Mouse (Mus musculus) intestine, postnatal 0 days (tissue): ENCODE results near the gene Trim41. TPM values are rescaled to one million over a fixed set of nuclear protein-coding genes. Genes with fewer than 3 reads are reported as not detected.

Experiments used
- ATAC-seq: fragments of 200-750 bp; cut with Nextera tagmentation; 2 replicates; pipeline ENCODE4 v1.8.0; 2017; ENCODE audit warnings: mild to moderate bottlenecking, moderate TSS enrichment, moderate library complexity
- H3K27ac ChIP-seq: fragments of 300-500 bp; sonication (generic); 2 replicates; pipeline ENCODE4 v1.5.1; 2014; ENCODE audit warnings: mild to moderate bottlenecking, low read depth, low read length, moderate library complexity
- H3K27me3 ChIP-seq: fragments of 300-500 bp; sonication (generic); replicated peaks from 2 replicates; pipeline ENCODE4 v1.6.1; 2014; ENCODE audit warnings: low read length, mixed read lengths; ENCODE audit not compliant: control insufficient read depth, insufficient read depth
- H3K36me3 ChIP-seq: fragments of 300-500 bp; sonication (generic); 2 replicates; pipeline ENCODE4 v1.6.1; 2014; ENCODE audit warnings: mild to moderate bottlenecking, moderate library complexity; ENCODE audit not compliant: control insufficient read depth, insufficient read depth
- H3K4me1 ChIP-seq: fragments of 300-500 bp; sonication (generic); replicated peaks from 2 replicates; pipeline ENCODE4 v1.6.1; 2014; ENCODE audit warnings: antibody characterized with exemption, low read length, mixed read lengths; ENCODE audit not compliant: control insufficient read depth, insufficient read depth
- H3K4me2 ChIP-seq: fragments of 300-500 bp; sonication (generic); replicated peaks from 2 replicates; pipeline ENCODE4 v1.6.1; 2014; ENCODE audit warnings: low read depth, mild to moderate bottlenecking, moderate library complexity
- H3K4me3 ChIP-seq: fragments of 300-500 bp; sonication (generic); 2 replicates; pipeline ENCODE4 v1.5.1; 2014; ENCODE audit warnings: low read depth, low read length
- H3K9ac ChIP-seq: fragments of 300-500 bp; sonication (generic); 2 replicates; pipeline ENCODE4 v1.6.1; 2014; ENCODE audit warnings: mild to moderate bottlenecking, low read depth, low read length
- H3K9me3 ChIP-seq: fragments of 300-500 bp; sonication (generic); 2 replicates; pipeline ENCODE4 v1.6.1; 2016; ENCODE audit warnings: mixed run types; ENCODE audit not compliant: control insufficient read depth
- CTCF ChIP-seq: sonication (generic); IDR thresholded peaks from 2 replicates; pipeline ENCODE4 v1.5.1; 2016; ENCODE audit warnings: low read depth, mild to moderate bottlenecking, control low read depth, antibody characterized with exemption, moderate library complexity
- WGBS: fragments of 180-500 bp; shearing (Covaris S2); extraction: QIAGEN DNeasy Blood & Tissue Kit; methylation state at CpG from one replicate; pipeline ENCODE4 v1.1.7; 2014; 5-methylcytosine and 5-hydroxymethylcytosine counted together
- polyA plus RNA-seq: library from polyadenylated mRNA; unstranded; fragments of >200 nt; fragmentation: Nextera tagmentation; extraction: Ambion mirVana; gene quantifications from 2 replicates; pipeline ENCODE4 v1.2.1, GENCODE M21; 2015

The Trim41 gene
- polyA plus RNA-seq, 1 experiment from 2014 or later = 4.0 TPM

GRCm38 (mm10) chr11:48838879-48839680 lies 21.9 kb upstream of the Trim41 start:
- no peak overlapping the region for H3K27ac ChIP-seq
- peaks cover 4% of the 10 kb centered on the region; the same call in 1 of the 2 replicates for H3K4me1 ChIP-seq
- no peaks in the 10 kb centered on the region for H3K36me3 ChIP-seq
- WGBS = 83% methylated on average over 10 of the region's 10 CpGs
- H3K4me3 ChIP-seq = no peak overlapping the region
- no peaks in the 10 kb centered on the region for H3K27me3 ChIP-seq
- no peaks in the 10 kb centered on the region for H3K9me3 ChIP-seq
- no peak overlapping the region for H3K9ac ChIP-seq
- no peak for TF ChIP-seq CTCF
- H3K4me2 ChIP-seq = peak overlapping the region; percentile 98; the same call in 1 of the 2 replicates
- no peak for ATAC-seq

- H3K4me1 ChIP-seq = peaks cover 4% of the 10 kb centered on the region; the same call in 1 of the 2 replicates
- no peaks in the 10 kb centered on the region for H3K36me3 ChIP-seq
- peak overlapping the region; percentile 75 for H3K9ac ChIP-seq
- TF ChIP-seq CTCF = no peak
- no peaks in the 10 kb centered on the region for H3K9me3 ChIP-seq
- no peaks in the 10 kb centered on the region for H3K27me3 ChIP-seq
- peak; percentile 52 for ATAC-seq
- H3K4me3 ChIP-seq = peak overlapping the region; percentile 79
- under 1% methylated on average over 16 of the region's 16 CpGs for WGBS
- H3K27ac ChIP-seq = no peak overlapping the region
- peak overlapping the region; percentile 98 for H3K4me2 ChIP-seq
Measured at GRCm38 (mm10) chr11:48838181-48838797, 21.1 kb upstream of the Trim41 start.

- ATAC-seq = peak; percentile 34
- Histone ChIP-seq H3K4me1 (peaks cover 4% of the 10 kb centered on the region; the same call in 1 of the 2 replicates), H3K27me3 (no peaks in the 10 kb centered on the region), H3K9ac (peak overlapping the region; percentile 75), H3K9me3 (no peaks in the 10 kb centered on the region), H3K36me3 (no peaks in the 10 kb centered on the region), H3K4me3 (peak overlapping the region; percentile 79), H3K4me2 (peak overlapping the region; percentile 98), H3K27ac (peak overlapping the region; percentile 68; the same call in 1 of the 2 replicates)
- under 1% methylated on average over 76 of the region's 77 CpGs for WGBS
- no peak for TF ChIP-seq CTCF
Measured at GRCm38 (mm10) chr11:48837310-48838180, 20.4 kb upstream of the Trim41 start.

- TF ChIP-seq CTCF = no peak
- H3K36me3 ChIP-seq = no peaks in the 10 kb centered on the region
- no peaks in the 10 kb centered on the region for H3K27me3 ChIP-seq
- peak overlapping the region; percentile 75 for H3K9ac ChIP-seq
- 21% methylated on average over 11 of the region's 11 CpGs for WGBS
- H3K4me3 ChIP-seq = peak overlapping the region; percentile 79
- no peak; the same call in 1 of the 2 replicates for ATAC-seq
- peak overlapping the region; percentile 98 for H3K4me2 ChIP-seq
- H3K27ac ChIP-seq = no peak overlapping the region
- no peaks in the 10 kb centered on the region for H3K9me3 ChIP-seq
- H3K4me1 ChIP-seq = peaks cover 4% of the 10 kb centered on the region; the same call in 1 of the 2 replicates
Measured at GRCm38 (mm10) chr11:48836990-48837309, 19.8 kb upstream of the Trim41 start.

GRCm38 (mm10) chr11:48835923-48836322 lies 18.8 kb upstream of the Trim41 start:
- no peak for TF ChIP-seq CTCF
- peaks cover 4% of the 10 kb centered on the region; the same call in 1 of the 2 replicates for H3K4me1 ChIP-seq
- no peaks in the 10 kb centered on the region for H3K27me3 ChIP-seq
- H3K9me3 ChIP-seq = no peaks in the 10 kb centered on the region
- no peaks in the 10 kb centered on the region for H3K36me3 ChIP-seq
- H3K4me3 ChIP-seq = no peak overlapping the region
- no peak overlapping the region for H3K4me2 ChIP-seq
- no peak for ATAC-seq
- 81% methylated on average over 6 of the region's 6 CpGs for WGBS
- no peak overlapping the region for H3K9ac ChIP-seq
- H3K27ac ChIP-seq = no peak overlapping the region
